Mouse (Mus musculus): ENCODE results near the gene Abcc9. TPM values are rescaled to one million over a fixed set of nuclear protein-coding genes. Genes with fewer than 3 reads are reported as not detected.

Abcc9 gene
- polyA plus RNA-seq (2015; fragmentation: Illumina TruSeq; extraction: RNeasy Lipid Tissue Mini Kit (QIAGEN cat#74804); ENCODE audit: insufficient read depth, low read depth, low replicate concordance): 2.1 TPM

GRCm38 (mm10) chr6:142701652-142702637, at the start of gene Abcc9:
Gene Abcc9 (minus strand): TSS chr6:142702315.

GRCm38 (mm10) chr6:142571055-142571618, 131.0 kb downstream of the Abcc9 start, which contains the start of gene Kcnj8:
Gene Kcnj8 (minus strand): TSS chr6:142571614.

Other genes with a start within 250 kb of the Abcc9 start
- not detected for gene Gys2, start 229.2 kb downstream of the Abcc9 start, polyA plus RNA-seq (2015; fragmentation: Illumina TruSeq; extraction: RNeasy Lipid Tissue Mini Kit (QIAGEN cat#74804); ENCODE audit: insufficient read depth, low read depth, low replicate concordance)
- gene Ldhb, start 194.4 kb downstream of the Abcc9 start, polyA plus RNA-seq (2015; fragmentation: Illumina TruSeq; extraction: RNeasy Lipid Tissue Mini Kit (QIAGEN cat#74804); ENCODE audit: insufficient read depth, low read depth, low replicate concordance): 12.6 TPM
- gene Kcnj8, start 130.7 kb downstream of the Abcc9 start, polyA plus RNA-seq (2015; fragmentation: Illumina TruSeq; extraction: RNeasy Lipid Tissue Mini Kit (QIAGEN cat#74804); ENCODE audit: insufficient read depth, low read depth, low replicate concordance): 2.5 TPM
- gene Cmas, start 54.4 kb upstream of the Abcc9 start, polyA plus RNA-seq (2015; fragmentation: Illumina TruSeq; extraction: RNeasy Lipid Tissue Mini Kit (QIAGEN cat#74804); ENCODE audit: insufficient read depth, low read depth, low replicate concordance): 12.5 TPM
- not detected for gene Sult6b2, start 102.2 kb upstream of the Abcc9 start, polyA plus RNA-seq (2015; fragmentation: Illumina TruSeq; extraction: RNeasy Lipid Tissue Mini Kit (QIAGEN cat#74804); ENCODE audit: insufficient read depth, low read depth, low replicate concordance)

Measured in pancreas, adult 10 weeks (tissue).